Mouse (Mus musculus): ENCODE results near the gene Fhad1. TPM values are rescaled to one million over a fixed set of nuclear protein-coding genes. Genes with fewer than 3 reads are reported as not detected.

Fhad1 gene
- polyA plus RNA-seq, 1 experiment from 2014 or later, result 0.50 TPM

DNA sequence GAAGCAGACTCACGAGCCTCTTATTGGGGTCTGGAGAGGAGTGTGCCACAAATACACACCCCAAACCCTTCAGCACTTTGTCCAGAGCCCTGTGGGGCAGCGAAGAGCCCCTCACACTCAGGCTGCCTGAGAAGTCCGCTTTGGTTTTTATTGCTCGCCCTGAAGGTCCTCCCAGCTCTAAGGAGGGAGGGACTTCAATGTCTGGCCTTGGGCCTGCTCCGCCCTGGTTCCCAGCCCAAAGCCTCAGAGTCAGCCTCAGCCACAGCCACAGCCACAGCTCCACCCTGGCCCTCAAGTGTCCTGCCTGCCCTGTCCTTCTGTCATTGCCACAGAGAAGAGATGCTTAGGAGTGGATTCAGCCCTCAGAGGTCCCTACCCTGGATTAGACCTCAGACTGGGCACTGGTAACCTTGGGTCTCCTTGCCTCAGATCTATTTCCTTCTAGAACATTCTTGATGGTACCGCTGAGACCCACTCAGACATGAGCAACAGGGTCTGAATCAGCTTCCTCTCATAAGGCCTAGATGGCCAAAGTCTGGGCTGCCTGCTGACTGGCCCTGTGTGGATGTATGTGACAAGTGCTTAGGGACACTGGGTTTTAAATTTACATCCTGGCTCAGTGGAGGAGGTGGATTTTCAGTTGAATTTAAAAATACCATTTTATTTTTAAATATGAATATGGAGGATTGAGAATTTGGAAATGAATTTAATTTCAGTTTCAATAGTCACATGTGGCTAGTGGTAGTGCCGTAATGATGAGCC is 56.1 kb downstream of the Fhad1 start:
- no peak overlapping the region for H3K27ac ChIP-seq

DNA sequence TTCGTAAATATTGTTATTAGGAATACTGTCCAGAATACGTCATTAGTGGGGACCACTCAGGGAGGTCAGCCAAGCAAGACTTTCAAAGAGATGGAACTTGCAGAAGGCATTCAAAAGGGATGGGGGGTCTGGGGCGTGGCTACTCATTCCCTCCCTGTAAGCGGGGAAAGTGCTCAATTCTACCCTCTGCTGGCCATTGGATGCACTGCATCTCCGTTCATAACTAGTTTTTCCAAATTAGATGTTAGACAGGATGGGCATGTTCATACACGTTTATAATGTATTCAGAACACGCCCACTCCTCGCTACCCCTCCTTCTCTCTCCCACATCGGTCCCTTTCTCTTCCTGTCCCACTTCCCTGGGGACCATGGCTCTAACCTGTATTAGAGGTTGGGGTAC is 56.7 kb downstream of the Fhad1 start:
- peak; percentile 74 for DNase-seq (ENCODE audit: extremely low spot score, low spot score)
- Histone ChIP-seq H3K27me3 (ENCODE audit: poor library complexity, severe bottlenecking) (no peaks in the 10 kb centered on the region; the same call in 1 of the 2 replicates), H3K4me3 (no peak overlapping the region), H3K36me3 (replicated peaks) (no peaks in the 10 kb centered on the region), H3K27ac (no peak overlapping the region), H3K4me1 (peaks cover 20% of the 10 kb centered on the region), H3K9me3 (peaks cover 9% of the 10 kb centered on the region)
- 7% methylated on average over 9 of the region's 9 CpGs for WGBS

More for the DNA sequence above, 56.1 kb downstream of the Fhad1 start:
- H3K27me3 ChIP-seq (ENCODE audit: poor library complexity, severe bottlenecking), result no peaks in the 10 kb centered on the region; the same call in 1 of the 2 replicates
- peaks cover 9% of the 10 kb centered on the region for H3K9me3 ChIP-seq
- no peak for DNase-seq (ENCODE audit: extremely low spot score, low spot score)
- H3K4me3 ChIP-seq, result no peak overlapping the region
- H3K4me1 ChIP-seq, result peaks cover 24% of the 10 kb centered on the region
- no peaks in the 10 kb centered on the region for H3K36me3 ChIP-seq (replicated peaks)
- 54% methylated on average over 7 of the region's 7 CpGs for WGBS

DNA sequence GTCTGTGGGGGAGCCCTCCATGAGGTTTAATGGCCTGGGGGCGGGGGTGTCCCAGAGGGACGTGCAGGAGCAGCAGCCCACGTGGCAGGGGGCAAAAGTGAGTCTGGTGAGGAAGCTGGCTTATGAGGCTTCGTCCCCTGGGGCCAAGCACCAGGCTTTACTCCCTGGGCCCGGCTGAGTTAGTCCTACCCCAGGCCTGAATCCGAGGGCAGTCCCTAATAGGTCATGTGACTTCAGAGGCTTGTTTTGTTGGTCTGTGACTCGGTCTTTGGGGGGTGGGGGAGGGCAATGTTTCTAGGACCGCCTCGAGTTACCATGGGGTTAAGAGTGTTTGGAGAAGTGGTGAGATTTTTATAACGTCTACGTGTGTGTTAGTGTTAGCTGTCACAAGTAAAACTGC is 57.1 kb downstream of the Fhad1 start:
- 0 out of 2 replicates have a peak overlapping the region, but pooled peaks have one; percentile 49 for H3K27ac ChIP-seq
- H3K4me1 ChIP-seq, result peaks cover 16% of the 10 kb centered on the region
- no peak for DNase-seq (ENCODE audit: extremely low spot score, low spot score)
- H3K4me3 ChIP-seq, result no peak overlapping the region
- peaks cover 9% of the 10 kb centered on the region for H3K9me3 ChIP-seq
- 50% methylated on average over 11 of the region's 11 CpGs for WGBS
- no peaks in the 10 kb centered on the region; the same call in 1 of the 2 replicates for H3K27me3 ChIP-seq (ENCODE audit: poor library complexity, severe bottlenecking)
- no peaks in the 10 kb centered on the region for H3K36me3 ChIP-seq (replicated peaks)

DNA sequence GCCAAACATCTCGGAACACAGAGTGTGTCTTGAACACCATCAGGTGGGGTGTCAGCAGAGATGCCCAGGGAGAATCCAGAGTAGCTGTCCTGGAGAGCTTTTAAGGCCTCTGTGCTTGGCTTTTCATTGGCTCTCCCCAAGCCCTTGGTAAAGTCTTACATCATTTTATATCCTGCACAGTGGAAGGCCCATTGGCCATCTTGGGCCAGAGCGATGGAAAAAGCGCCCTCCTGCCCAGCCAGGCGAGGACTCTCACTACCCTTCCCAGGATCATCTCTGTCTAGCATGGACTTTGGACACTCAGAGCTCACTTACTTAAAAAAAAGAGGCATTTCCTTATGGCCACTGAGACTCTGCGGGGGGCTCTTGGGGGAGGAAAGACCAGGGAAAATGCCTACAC is 58.0 kb downstream of the Fhad1 start:
- 90% methylated on average over 5 of the region's 5 CpGs for WGBS
- Histone ChIP-seq H3K9me3 (peaks cover 8% of the 10 kb centered on the region), H3K4me3 (no peak overlapping the region), H3K27me3 (ENCODE audit: poor library complexity, severe bottlenecking) (no peaks in the 10 kb centered on the region; the same call in 1 of the 2 replicates), H3K4me1 (peaks cover 16% of the 10 kb centered on the region), H3K27ac (no peak overlapping the region), H3K36me3 (replicated peaks) (no peaks in the 10 kb centered on the region)
- no peak for DNase-seq (ENCODE audit: extremely low spot score, low spot score)

DNA sequence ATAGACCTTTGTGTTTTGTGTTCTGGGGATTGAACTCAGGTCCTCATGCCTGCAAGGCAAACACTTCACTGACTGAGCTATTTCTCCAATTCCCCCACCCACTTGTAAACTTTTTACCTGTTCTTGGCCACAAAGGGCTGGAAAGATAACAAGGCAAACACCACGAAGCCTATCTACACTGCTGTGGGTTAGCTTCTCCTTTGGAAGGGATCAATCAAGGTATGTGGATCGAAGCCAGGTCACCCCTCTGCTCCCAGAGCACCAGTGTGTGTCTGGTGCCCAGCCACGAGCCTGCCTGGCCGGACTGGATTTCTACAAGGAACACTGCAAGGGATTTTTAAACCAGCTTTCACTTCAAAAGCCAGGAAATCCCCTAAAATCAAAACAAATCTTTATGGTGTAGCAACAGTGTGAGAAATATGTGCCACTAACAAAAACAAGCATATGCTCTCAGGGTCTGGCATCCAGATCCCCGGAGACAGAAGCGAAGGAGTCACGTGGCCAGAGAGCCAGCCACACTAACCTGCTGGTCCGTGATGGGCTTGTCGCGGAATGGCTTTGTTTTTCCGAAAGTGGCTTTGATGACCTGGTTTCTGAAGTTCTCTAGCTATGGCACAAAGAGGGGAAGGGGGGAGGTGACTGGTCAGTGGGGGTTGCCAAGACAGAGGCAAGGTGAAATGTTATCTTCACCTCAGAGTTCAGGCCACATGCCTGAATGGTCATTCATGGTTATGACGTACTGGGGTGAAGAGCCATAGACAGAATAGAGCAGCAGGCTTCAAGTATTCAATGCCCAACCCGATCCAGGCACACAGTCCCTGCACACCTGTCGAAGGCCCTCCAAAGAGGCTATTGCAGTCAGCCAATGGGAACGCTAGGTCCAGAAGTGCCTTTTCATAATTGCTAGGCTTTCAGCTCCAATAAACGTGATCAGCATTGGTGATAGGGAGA is 59.8 kb downstream of the Fhad1 start:
- H3K27ac ChIP-seq, result no peak overlapping the region
- 80% methylated on average over 16 of the region's 16 CpGs for WGBS

DNA sequence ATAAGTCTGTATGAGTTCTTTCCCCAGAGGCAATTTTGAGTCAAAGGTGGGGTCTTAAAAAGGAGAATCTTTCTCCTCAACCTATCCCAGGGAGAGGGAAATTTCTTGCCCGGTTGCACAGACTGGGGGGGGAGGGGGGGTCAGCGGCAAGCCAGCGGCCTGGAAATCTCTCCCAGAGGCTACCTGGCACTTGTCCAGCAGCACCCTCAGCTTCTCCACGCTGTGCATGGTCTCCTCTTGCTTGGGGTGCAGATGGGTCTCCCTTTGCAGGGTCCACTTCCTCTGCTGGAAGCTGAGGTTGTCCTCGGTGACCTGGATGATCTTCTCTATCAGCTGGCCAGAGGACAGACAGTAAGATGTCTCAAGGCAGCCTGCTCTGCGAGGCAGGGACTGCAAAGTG is 61.0 kb downstream of the Fhad1 start:
- Histone ChIP-seq H3K27ac (no peak overlapping the region), H3K4me1 (peaks cover 16% of the 10 kb centered on the region), H3K36me3 (replicated peaks) (no peaks in the 10 kb centered on the region), H3K9me3 (no peaks in the 10 kb centered on the region), H3K4me3 (no peak overlapping the region), H3K27me3 (ENCODE audit: poor library complexity, severe bottlenecking) (no peaks in the 10 kb centered on the region; the same call in 1 of the 2 replicates)
- no peak for DNase-seq (ENCODE audit: extremely low spot score, low spot score)
- WGBS, result 81% methylated on average over 6 of the region's 6 CpGs

More for the DNA sequence above, 59.8 kb downstream of the Fhad1 start:
- Histone ChIP-seq H3K4me1 (peaks cover 16% of the 10 kb centered on the region), H3K36me3 (replicated peaks) (no peaks in the 10 kb centered on the region), H3K27me3 (ENCODE audit: poor library complexity, severe bottlenecking) (no peaks in the 10 kb centered on the region; the same call in 1 of the 2 replicates), H3K4me3 (no peak overlapping the region), H3K9me3 (no peaks in the 10 kb centered on the region)
- DNase-seq (ENCODE audit: extremely low spot score, low spot score), result no peak

GRCm38 (mm10) chr4:141953291-141953690 is 61.6 kb downstream of the Fhad1 start:
- Histone ChIP-seq H3K36me3 (replicated peaks) (no peaks in the 10 kb centered on the region), H3K27me3 (ENCODE audit: poor library complexity, severe bottlenecking) (no peaks in the 10 kb centered on the region; the same call in 1 of the 2 replicates), H3K9me3 (no peaks in the 10 kb centered on the region), H3K4me1 (peaks cover 11% of the 10 kb centered on the region), H3K4me3 (no peak overlapping the region), H3K27ac (no peak overlapping the region)
- 88% methylated on average over 9 of the region's 9 CpGs for WGBS
- no peak for DNase-seq (ENCODE audit: extremely low spot score, low spot score)

DNA sequence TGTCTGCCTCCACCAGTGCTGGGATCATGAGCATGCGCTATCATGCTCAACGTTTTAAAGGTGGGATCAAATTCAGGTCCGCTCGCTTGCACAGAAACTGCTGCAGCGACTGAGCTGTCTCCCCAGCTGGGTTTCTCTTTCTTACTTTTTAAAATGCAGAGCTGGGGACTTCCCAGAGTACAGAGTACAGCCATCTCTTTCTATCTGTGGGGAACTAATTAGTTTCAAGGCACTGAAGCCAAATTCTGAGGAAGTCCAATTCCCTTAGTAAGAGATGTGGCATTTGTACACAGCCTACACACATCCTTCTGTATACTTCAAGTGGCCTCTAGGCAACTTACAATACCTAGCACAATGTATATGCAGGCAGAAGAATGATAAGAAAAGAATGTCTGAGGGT is 62.1 kb downstream of the Fhad1 start:
- Histone ChIP-seq H3K27ac (no peak overlapping the region), H3K4me1 (peaks cover 6% of the 10 kb centered on the region), H3K4me3 (no peak overlapping the region), H3K27me3 (ENCODE audit: poor library complexity, severe bottlenecking) (no peaks in the 10 kb centered on the region; the same call in 1 of the 2 replicates), H3K36me3 (replicated peaks) (no peaks in the 10 kb centered on the region), H3K9me3 (no peaks in the 10 kb centered on the region)
- no peak for DNase-seq (ENCODE audit: extremely low spot score, low spot score)
- WGBS, result 81% methylated on average over 5 of the region's 5 CpGs

- Histone ChIP-seq H3K36me3 (replicated peaks) (no peaks in the 10 kb centered on the region), H3K9me3 (no peaks in the 10 kb centered on the region), H3K4me1 (no peaks in the 10 kb centered on the region), H3K4me3 (no peak overlapping the region), H3K27me3 (ENCODE audit: poor library complexity, severe bottlenecking) (no peaks in the 10 kb centered on the region; the same call in 1 of the 2 replicates), H3K27ac (no peak overlapping the region)
- DNase-seq (ENCODE audit: extremely low spot score, low spot score), result no peak
- WGBS, result 75% methylated on average over 17 of the region's 17 CpGs
Observed at GRCm38 (mm10) chr4:141952114-141952513, 62.8 kb downstream of the Fhad1 start.

DNA sequence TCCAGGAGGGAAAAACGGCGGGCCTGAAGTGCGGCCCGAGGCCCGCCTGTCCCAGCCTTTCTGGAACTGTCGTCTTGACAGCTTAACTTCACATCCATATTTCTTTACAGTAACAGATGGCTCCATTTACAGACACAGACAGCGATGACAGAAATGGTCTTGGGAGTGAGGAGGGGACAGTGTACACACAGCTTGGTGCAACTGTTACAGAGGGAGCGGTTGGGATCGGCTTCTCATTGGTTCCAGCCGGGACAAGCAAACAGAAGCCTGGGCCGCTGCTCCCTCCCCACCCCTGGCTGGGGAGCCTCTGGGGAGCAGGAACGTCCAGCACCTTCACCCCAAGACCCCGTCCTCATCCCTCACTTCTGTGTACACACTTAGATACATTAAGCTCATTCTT is 65.4 kb downstream of the Fhad1 start:
- H3K36me3 ChIP-seq (replicated peaks), result no peaks in the 10 kb centered on the region
- no peaks in the 10 kb centered on the region for H3K4me1 ChIP-seq
- no peaks in the 10 kb centered on the region for H3K27me3 ChIP-seq (ENCODE audit: poor library complexity, severe bottlenecking)
- no peak overlapping the region for H3K27ac ChIP-seq
- H3K4me3 ChIP-seq, result no peak overlapping the region
- H3K9me3 ChIP-seq, result peaks cover 1% of the 10 kb centered on the region; the same call in 1 of the 2 replicates
- WGBS, result 87% methylated on average over 13 of the region's 13 CpGs
- DNase-seq (ENCODE audit: extremely low spot score, low spot score), result no peak

GRCm38 (mm10) chr4:141948822-141949221 is 66.1 kb downstream of the Fhad1 start:
- DNase-seq (ENCODE audit: extremely low spot score, low spot score), result no peak
- H3K4me3 ChIP-seq, result no peak overlapping the region
- H3K27ac ChIP-seq, result no peak overlapping the region
- no peaks in the 10 kb centered on the region for H3K4me1 ChIP-seq
- no peaks in the 10 kb centered on the region for H3K36me3 ChIP-seq (replicated peaks)
- H3K27me3 ChIP-seq (ENCODE audit: poor library complexity, severe bottlenecking), result no peaks in the 10 kb centered on the region
- H3K9me3 ChIP-seq, result peaks cover 7% of the 10 kb centered on the region
- WGBS, result 88% methylated on average over 3 of the region's 3 CpGs

- Histone ChIP-seq H3K27me3 (ENCODE audit: poor library complexity, severe bottlenecking) (no peaks in the 10 kb centered on the region), H3K9me3 (peaks cover 9% of the 10 kb centered on the region), H3K27ac (0 out of 2 replicates have a peak overlapping the region, but pooled peaks have one; percentile 25), H3K4me1 (peaks cover 9% of the 10 kb centered on the region), H3K36me3 (replicated peaks) (no peaks in the 10 kb centered on the region), H3K4me3 (no peak overlapping the region)
- WGBS, result 86% methylated on average over 11 of the region's 11 CpGs
- DNase-seq (ENCODE audit: extremely low spot score, low spot score), result no peak
Observed at GRCm38 (mm10) chr4:141942403-141942802, 72.5 kb downstream of the Fhad1 start.

Measured in forebrain, embryonic 10.5 days (tissue).